12 mouse cellular contexts compared by ENCODE assay signal in the genomic region with DNA sequence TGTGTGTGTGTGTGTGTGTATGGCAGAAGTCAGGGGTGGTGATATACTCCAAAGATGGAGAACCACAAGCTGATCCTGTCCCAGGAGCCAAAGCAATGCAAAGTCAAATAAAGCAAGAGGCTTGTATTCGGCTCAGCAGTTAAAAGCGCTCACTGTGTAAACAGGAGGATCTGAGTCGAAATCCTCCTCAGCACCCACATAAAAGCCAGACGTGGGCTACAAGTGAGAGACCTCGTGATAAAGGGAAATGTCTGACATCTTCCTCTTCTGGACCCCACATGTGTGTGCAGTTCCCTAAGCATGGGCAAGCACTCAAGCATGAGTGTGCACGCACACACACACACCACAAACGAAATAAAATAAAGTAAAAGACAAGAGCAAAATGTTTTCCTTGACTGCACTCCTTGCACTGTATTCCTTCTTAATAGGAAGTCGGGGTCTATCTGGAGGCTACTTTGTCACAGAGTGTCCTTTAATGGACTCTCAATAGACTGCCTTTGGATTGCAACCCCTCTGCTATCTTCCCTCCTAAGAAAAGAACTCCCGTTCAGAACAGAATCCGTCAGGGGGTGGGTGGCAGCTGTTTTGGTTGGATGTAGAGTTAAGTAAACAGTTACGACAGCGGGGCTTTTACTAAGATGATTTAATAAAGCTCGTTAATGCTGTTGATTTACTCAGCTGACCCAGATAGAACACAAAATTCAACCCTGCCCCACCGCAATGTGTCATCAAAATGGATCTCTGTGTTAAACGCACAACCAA. TPM values are rescaled to one million over a fixed set of nuclear protein-coding genes. Genes with fewer than 3 reads are reported as not detected.
DNase-seq lines count a peak whose midpoint lies in the region; ATAC-seq and TF ChIP-seq lines count a peak whose summit lies in the region.
"Had no signal": no experiment of that assay in that cellular context is flagged by ENCODE, and none has a peak within 500 bp of the region (broad histone marks: within the 10 kb centered on the region; RNA-seq: fewer than 3 reads in every experiment).

No protein-coding gene starts in this region.

- TF ChIP-seq CTCF in liver, adult 2 months (IDR thresholded peaks at IDR 0.05; ENCODE audit: low read depth, low read length): no peak

- no peaks in the 10 kb centered on the region for H3K36me3 ChIP-seq in liver, adult 2 months (ENCODE audit: control insufficient read depth, insufficient read depth, low read length)
- no peaks in the 10 kb centered on the region for H3K36me3 ChIP-seq in intestine, embryonic 16.5 days (ENCODE audit: control insufficient read depth, insufficient read depth, low read length)
- no peaks in the 10 kb centered on the region for H3K36me3 ChIP-seq in stomach, embryonic 14.5 days (ENCODE audit: control insufficient read depth, insufficient read depth, low read length)
- H3K36me3 ChIP-seq in hindbrain, embryonic 11.5 days (ENCODE audit: control insufficient read depth, insufficient read depth, low read length): no peaks in the 10 kb centered on the region

- H3K79me2 ChIP-seq in liver, adult 2 months (ENCODE audit: control insufficient read depth, insufficient read depth, low read length): no peaks in the 10 kb centered on the region

- ATAC-seq in intestine, embryonic 16.5 days: peak; percentile 49
- peak; percentile 71; the same call in 1 of the 2 replicates for ATAC-seq in stomach, embryonic 14.5 days (ENCODE audit: insufficient number of reproducible peaks, insufficient read depth, low FRiP score, low read depth)
- no peak for ATAC-seq in hindbrain, embryonic 11.5 days (ENCODE audit: low FRiP score)
- ATAC-seq: hindbrain, postnatal 0 days had no signal

- peaks cover 10% of the 10 kb centered on the region for H3K4me1 ChIP-seq in liver, adult 2 months (ENCODE audit: control insufficient read depth, insufficient read depth, low read length)
- peaks cover 8% of the 10 kb centered on the region for H3K4me1 ChIP-seq in intestine, embryonic 16.5 days (ENCODE audit: control insufficient read depth, insufficient read depth, low read length)
- peaks cover 4% of the 10 kb centered on the region; the same call in 1 of the 2 replicates for H3K4me1 ChIP-seq in stomach, embryonic 14.5 days (ENCODE audit: control insufficient read depth, insufficient read depth, low read length)
- H3K4me1 ChIP-seq in hindbrain, embryonic 11.5 days (replicated peaks; ENCODE audit: control insufficient read depth, insufficient read depth, low read length): no peaks in the 10 kb centered on the region

- no peaks in the 10 kb centered on the region for H3K27me3 ChIP-seq in liver, adult 2 months (ENCODE audit: control insufficient read depth, insufficient read depth, low read length)
- H3K27me3 ChIP-seq in intestine, embryonic 16.5 days (replicated peaks; ENCODE audit: control insufficient read depth, insufficient read depth, low read length): no peaks in the 10 kb centered on the region
- H3K27me3 ChIP-seq in stomach, embryonic 14.5 days (ENCODE audit: control insufficient read depth, insufficient read depth, low read length): no peaks in the 10 kb centered on the region
- H3K27me3 ChIP-seq in hindbrain, embryonic 11.5 days (ENCODE audit: control insufficient read depth, insufficient read depth, low read length): no peaks in the 10 kb centered on the region

- H3K27ac ChIP-seq in liver, adult 2 months (replicated peaks; ENCODE audit: insufficient read depth, low read depth, low read length): peak overlapping the region; percentile 42; the same call in 1 of the 2 replicates
- no peak overlapping the region for H3K27ac ChIP-seq in intestine, embryonic 16.5 days (ENCODE audit: low read length)
- peak overlapping the region; percentile 34 for H3K27ac ChIP-seq in stomach, embryonic 14.5 days (ENCODE audit: low read length)
- no peak overlapping the region for H3K27ac ChIP-seq in hindbrain, embryonic 11.5 days (ENCODE audit: low read depth, low read length)
- H3K27ac ChIP-seq: hindbrain, postnatal 0 days had no signal

- 30% methylated on average over 15 of the region's 15 CpGs for WGBS in liver, adult 2 months
- WGBS in intestine, embryonic 16.5 days: 26% methylated on average over 15 of the region's 15 CpGs
- WGBS in stomach, embryonic 14.5 days: 18% methylated on average over 15 of the region's 15 CpGs
- 85% methylated on average over 15 of the region's 15 CpGs for WGBS in hindbrain, embryonic 11.5 days

- H3K9ac ChIP-seq in liver, adult 2 months (ENCODE audit: low read depth, low read length): peak overlapping the region; percentile 55; the same call in 1 of the 2 replicates
- no peak overlapping the region for H3K9ac ChIP-seq in intestine, embryonic 16.5 days (ENCODE audit: low read depth, low read length)
- H3K9ac ChIP-seq in stomach, embryonic 14.5 days (replicated peaks; ENCODE audit: low read depth, low read length): no peak overlapping the region
- no peak overlapping the region for H3K9ac ChIP-seq in hindbrain, embryonic 11.5 days (ENCODE audit: low read depth, low read length)

- no peak for DNase-seq in liver, adult 2 months (ENCODE audit: extremely low read depth, low read depth, low spot score)
- DNase-seq in liver: no peak
- peak; percentile 42 to 63 for DNase-seq in kidney, postnatal 4 days
- no peak for DNase-seq in hindbrain, embryonic 11.5 days (ENCODE audit: low spot score)
- no peak for DNase-seq in gastrocnemius, adult 8-10 months (ENCODE audit: low spot score in 2 of 2)
- DNase-seq: adrenal gland, postnatal 25 days; layer of hippocampus, adult 9-11 months; right cerebral cortex, postnatal 14 days had no signal

- peak overlapping the region; percentile 0; the same call in 1 of the 2 replicates for H3K4me2 ChIP-seq in intestine, embryonic 16.5 days (ENCODE audit: low read depth, low read length)
- peak overlapping the region; percentile 22 for H3K4me2 ChIP-seq in stomach, embryonic 14.5 days (replicated peaks; ENCODE audit: low read depth, low read length)
- H3K4me2 ChIP-seq in hindbrain, embryonic 11.5 days (replicated peaks; ENCODE audit: low read depth, low read length): no peak overlapping the region

- TF ChIP-seq POLR2A in liver, adult 2 months (IDR thresholded peaks at IDR 0.05; ENCODE audit: extremely low read depth, insufficient read depth, low read length): no peak

- H3K9me3 ChIP-seq in intestine, embryonic 16.5 days (ENCODE audit: control insufficient read depth, low read length): no peaks in the 10 kb centered on the region
- no peaks in the 10 kb centered on the region for H3K9me3 ChIP-seq in stomach, embryonic 14.5 days (ENCODE audit: control insufficient read depth, low read depth, low read length)
- H3K9me3 ChIP-seq in hindbrain, embryonic 11.5 days (ENCODE audit: control insufficient read depth, low read length): no peaks in the 10 kb centered on the region

- peak overlapping the region; percentile 13; the same call in 1 of the 2 replicates for H3K4me3 ChIP-seq in liver, adult 2 months (ENCODE audit: insufficient read depth, low read depth, low read length)
- no peak overlapping the region for H3K4me3 ChIP-seq in intestine, embryonic 16.5 days (ENCODE audit: low read length)
- no peak overlapping the region for H3K4me3 ChIP-seq in stomach, embryonic 14.5 days (ENCODE audit: low read depth, low read length)
- no peak overlapping the region for H3K4me3 ChIP-seq in hindbrain, embryonic 11.5 days (ENCODE audit: low read depth, low read length)
- H3K4me3 ChIP-seq: myocyte had no signal

RNA-seq across cellular contexts. Expression of a gene that starts 18.7 kb away (rescaled TPM):
- 32.2 and 35.2 TPM in 2 replicates for total RNA-seq in liver, adult 2 months (2014; rRNA removed)
- polyA plus RNA-seq in liver, adult 2 months (2012; rRNA removed): 16.4 and 17.5 TPM in 2 replicates
- polyA plus RNA-seq in intestine, embryonic 16.5 days (2015; fragmentation: Nextera tagmentation; extraction: Ambion mirVana): 114 and 127 TPM in 2 replicates
- polyA plus RNA-seq in stomach, embryonic 14.5 days (2014; fragmentation: Nextera tagmentation; extraction: Ambion mirVana): 119 and 134 TPM in 2 replicates
- 44.7 and 50.1 TPM in 2 replicates for polyA plus RNA-seq in hindbrain, embryonic 11.5 days (2014; fragmentation: Nextera tagmentation; extraction: Ambion mirVana)
- total RNA-seq in gastrocnemius, adult 8-10 months (2022): 100 to 1,000 TPM; 229 to 309 (median 276) TPM

Comparison
In these comparisons a context has a peak if more than half of its experiments do, and no peak if none do; other contexts are left out.
1. DNase-seq: peak in kidney, postnatal 4 days (2 of 2); none in liver, adult 2 months (single experiment), liver (single experiment), hindbrain, embryonic 11.5 days (single experiment) and gastrocnemius, adult 8-10 months (0 of 2).
2. H3K27ac ChIP-seq: peak in liver, adult 2 months (single experiment) and stomach, embryonic 14.5 days (single experiment); none in intestine, embryonic 16.5 days (single experiment) and hindbrain, embryonic 11.5 days (single experiment).